Mouse (Mus musculus): Measurements from ENCODE around the gene Gm20388. TPM values are rescaled to one million over a fixed set of nuclear protein-coding genes. Genes with fewer than 3 reads are reported as not detected.
A peak's percentile ranks its signal among the peaks of the same experiment; 100 is the strongest.

Gm20388 gene
- polyA plus RNA-seq, 1 experiment from 2014 or later, result 8.3 TPM

DNA sequence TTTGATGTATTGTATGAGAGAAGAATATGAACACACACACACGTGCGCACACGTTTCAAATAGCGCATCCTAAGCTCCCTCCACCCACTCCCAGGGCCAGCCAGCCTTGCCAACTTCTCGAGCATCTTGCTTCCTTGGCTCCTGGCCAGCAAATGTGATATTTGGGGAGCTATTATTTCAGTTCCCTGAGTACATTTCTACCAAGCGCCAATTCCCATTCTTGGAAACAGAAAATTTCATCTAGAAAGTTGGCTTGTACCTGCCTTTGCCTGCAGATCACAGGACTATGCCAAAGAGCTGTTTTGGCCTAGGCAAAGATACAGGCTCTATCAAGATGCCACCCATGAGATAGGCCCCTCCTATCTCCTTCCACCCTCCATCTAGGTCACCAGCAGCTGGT is 2644.1 kb downstream of the Gm20388 start:
- H3K4me1 ChIP-seq (replicated peaks; ENCODE audit: control insufficient read depth, insufficient read depth, low read length), result peaks cover 22% of the 10 kb centered on the region; the same call in 1 of the 2 replicates
- no peak overlapping the region for H3K4me2 ChIP-seq (ENCODE audit: low read length)
- WGBS, result 76% methylated on average over 6 of the region's 6 CpGs
- H3K4me3 ChIP-seq (ENCODE audit: low read depth, low read length), result no peak overlapping the region
- DNase-seq (ENCODE audit: low spot score) (no peak), ATAC-seq (replicated peaks; ENCODE audit: low FRiP score, low TSS enrichment, low read depth) (no peak)
- no peaks in the 10 kb centered on the region for H3K36me3 ChIP-seq (ENCODE audit: control insufficient read depth, insufficient read depth, low read length)
- no peaks in the 10 kb centered on the region for H3K9me3 ChIP-seq (ENCODE audit: control insufficient read depth, low read length)
- no peaks in the 10 kb centered on the region for H3K27me3 ChIP-seq (replicated peaks; ENCODE audit: control insufficient read depth, insufficient read depth, low read length)
- H3K9ac ChIP-seq (ENCODE audit: low read length), result no peak overlapping the region
- no peak overlapping the region for H3K27ac ChIP-seq (ENCODE audit: low read depth)

GRCm38 (mm10) chr8:122556030-122557009 is 2645.7 kb downstream of the Gm20388 start:
- 66% methylated on average over 12 of the region's 12 CpGs for WGBS

GRCm38 (mm10) chr8:122557248-122558038 is 2646.8 kb downstream of the Gm20388 start:
- no peak for ATAC-seq (replicated peaks; ENCODE audit: low FRiP score, low TSS enrichment, low read depth)
- no peak overlapping the region for H3K4me2 ChIP-seq (ENCODE audit: low read length)
- WGBS, result 40% methylated on average over 10 of the region's 10 CpGs
- H3K9me3 ChIP-seq (ENCODE audit: control insufficient read depth, low read length), result no peaks in the 10 kb centered on the region
- H3K9ac ChIP-seq (ENCODE audit: low read length), result no peak overlapping the region
- H3K36me3 ChIP-seq (ENCODE audit: control insufficient read depth, insufficient read depth, low read length), result no peaks in the 10 kb centered on the region
- H3K4me1 ChIP-seq (replicated peaks; ENCODE audit: control insufficient read depth, insufficient read depth, low read length), result 0 out of 2 replicates have a peak, but pooled peaks cover 19% of the 10 kb centered on the region
- H3K4me3 ChIP-seq (ENCODE audit: low read depth, low read length), result no peak overlapping the region
- DNase-seq (ENCODE audit: low spot score), result no peak
- H3K27ac ChIP-seq (ENCODE audit: low read depth), result no peak overlapping the region
- H3K27me3 ChIP-seq (replicated peaks; ENCODE audit: control insufficient read depth, insufficient read depth, low read length), result no peaks in the 10 kb centered on the region

More at GRCm38 (mm10) chr8:122556030-122557009, 2645.7 kb downstream of the Gm20388 start:
- no peak for ATAC-seq (replicated peaks; ENCODE audit: low FRiP score, low TSS enrichment, low read depth)
- DNase-seq (ENCODE audit: low spot score), result no peak
- no peaks in the 10 kb centered on the region for H3K36me3 ChIP-seq (ENCODE audit: control insufficient read depth, insufficient read depth, low read length)
- no peaks in the 10 kb centered on the region for H3K27me3 ChIP-seq (replicated peaks; ENCODE audit: control insufficient read depth, insufficient read depth, low read length)
- no peak overlapping the region for H3K4me3 ChIP-seq (ENCODE audit: low read depth, low read length)
- H3K4me1 ChIP-seq (replicated peaks; ENCODE audit: control insufficient read depth, insufficient read depth, low read length), result 0 out of 2 replicates have a peak, but pooled peaks cover 19% of the 10 kb centered on the region
- no peaks in the 10 kb centered on the region for H3K9me3 ChIP-seq (ENCODE audit: control insufficient read depth, low read length)
- H3K4me2 ChIP-seq (ENCODE audit: low read length), result no peak overlapping the region
- H3K27ac ChIP-seq (ENCODE audit: low read depth), result peak overlapping the region; percentile 40; the same call in 1 of the 2 replicates
- no peak overlapping the region for H3K9ac ChIP-seq (ENCODE audit: low read length)

DNA sequence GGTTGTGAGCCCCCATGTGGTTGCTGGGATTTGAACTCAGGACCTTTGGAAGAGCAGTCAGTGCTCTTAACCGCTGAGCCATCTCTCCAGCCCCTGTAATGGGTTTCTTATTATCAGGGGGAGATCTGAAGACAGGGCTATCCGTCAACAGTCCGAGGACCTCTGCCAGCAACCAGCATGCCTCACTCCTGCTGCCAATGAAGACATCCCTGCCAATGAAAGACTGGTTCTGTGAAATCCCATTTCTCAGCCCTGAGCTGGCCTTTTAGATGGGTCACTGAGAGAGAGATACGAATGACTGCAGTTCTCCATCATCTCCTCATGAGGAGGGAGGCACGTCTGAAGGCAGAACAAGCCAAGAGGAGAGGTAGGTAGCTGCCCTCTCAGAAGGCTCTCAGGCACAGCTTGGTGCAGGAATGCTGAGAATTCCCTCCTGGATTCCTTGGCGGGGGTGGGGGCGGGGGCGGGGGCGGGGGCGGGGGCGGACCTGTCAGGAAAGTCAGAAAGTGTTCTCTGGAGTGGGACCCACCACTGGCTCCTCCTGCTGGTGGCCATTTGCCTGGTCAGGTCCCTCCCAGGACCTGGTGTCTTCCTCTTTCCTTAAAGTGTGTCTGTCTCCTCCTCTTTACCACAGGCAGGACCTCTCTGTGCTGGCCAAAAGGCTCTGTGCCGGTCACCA is 2648.2 kb downstream of the Gm20388 start:
- no peak overlapping the region for H3K9ac ChIP-seq (ENCODE audit: low read length)
- DNase-seq (ENCODE audit: low spot score), result no peak
- H3K27ac ChIP-seq (ENCODE audit: low read depth), result no peak overlapping the region
- no peak overlapping the region for H3K4me3 ChIP-seq (ENCODE audit: low read depth, low read length)
- no peaks in the 10 kb centered on the region for H3K9me3 ChIP-seq (ENCODE audit: control insufficient read depth, low read length)
- H3K4me2 ChIP-seq (ENCODE audit: low read length), result no peak overlapping the region
- no peaks in the 10 kb centered on the region for H3K27me3 ChIP-seq (replicated peaks; ENCODE audit: control insufficient read depth, insufficient read depth, low read length)
- ATAC-seq (replicated peaks; ENCODE audit: low FRiP score, low TSS enrichment, low read depth), result peak; percentile 30; the same call in 1 of the 2 replicates
- H3K4me1 ChIP-seq (replicated peaks; ENCODE audit: control insufficient read depth, insufficient read depth, low read length), result 0 out of 2 replicates have a peak, but pooled peaks cover 19% of the 10 kb centered on the region
- 12% methylated on average over 10 of the region's 12 CpGs for WGBS
- H3K36me3 ChIP-seq (ENCODE audit: control insufficient read depth, insufficient read depth, low read length), result no peaks in the 10 kb centered on the region

DNA sequence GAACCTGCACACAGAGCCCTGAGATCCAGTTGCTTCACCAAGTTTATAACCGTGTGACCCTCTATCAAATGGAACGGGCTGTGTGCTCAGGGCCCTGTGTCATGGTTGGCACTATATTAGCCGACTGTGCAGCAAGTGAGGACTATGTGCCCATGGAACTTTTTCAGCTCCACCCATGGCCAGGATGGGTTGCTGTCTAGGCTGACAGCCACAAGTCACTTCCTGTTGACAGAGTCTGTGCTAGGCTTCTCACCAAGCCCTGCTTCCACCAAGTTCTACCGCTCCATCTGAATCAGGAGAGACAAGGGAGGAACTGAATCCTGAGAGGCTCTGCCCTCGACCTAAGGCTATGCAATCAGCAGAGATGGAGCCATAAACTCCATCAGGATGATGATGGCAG is 2650.6 kb downstream of the Gm20388 start:
- DNase-seq (ENCODE audit: low spot score), result no peak

DNA sequence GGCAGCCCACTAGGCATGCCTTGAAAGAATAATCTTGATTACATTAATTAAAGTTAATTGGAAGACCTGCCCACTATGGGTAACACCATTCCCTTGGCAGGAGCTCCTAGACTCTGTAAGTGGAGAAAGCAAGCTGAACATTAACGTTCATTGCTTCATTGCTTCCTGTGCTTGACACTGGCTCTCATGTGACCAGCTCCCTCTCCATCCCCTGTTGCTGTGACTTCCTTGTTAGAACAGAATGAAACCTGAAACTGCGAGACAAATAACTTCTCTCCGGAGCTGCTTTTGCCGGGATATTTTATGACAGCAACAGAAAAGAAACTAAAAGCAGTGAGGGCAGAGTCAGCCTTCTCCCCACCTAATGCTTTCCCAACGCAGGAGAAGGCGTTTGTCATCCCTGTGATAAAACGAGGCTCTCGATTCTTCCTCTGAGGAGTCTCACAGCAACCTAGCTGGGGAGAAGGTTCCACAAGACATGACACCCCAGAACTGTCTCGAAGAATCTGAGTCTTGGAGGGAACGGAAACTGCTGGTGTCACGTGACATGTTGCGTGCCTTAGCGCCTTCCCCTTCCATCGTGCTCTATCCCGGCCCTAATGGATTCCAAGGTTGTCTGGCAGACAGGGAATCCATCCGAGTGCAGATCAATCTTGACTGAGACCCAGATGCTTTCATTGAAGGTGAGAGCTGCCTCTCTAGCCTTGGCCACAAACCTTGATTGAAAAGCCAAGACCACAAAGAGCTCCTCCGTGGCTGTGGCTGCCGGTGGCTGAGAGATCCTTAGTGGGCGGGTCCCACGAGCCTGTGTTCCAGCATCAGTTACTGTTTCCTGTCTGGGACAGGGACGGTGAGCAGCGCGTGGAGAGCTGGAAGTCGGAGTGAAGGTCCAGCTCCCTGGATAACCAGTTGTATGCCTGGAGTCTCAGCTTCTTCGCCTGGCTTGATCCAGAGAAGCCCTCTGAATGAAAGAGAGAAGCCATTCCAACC is 2654.0 kb downstream of the Gm20388 start:
- Histone ChIP-seq H3K4me1 (replicated peaks; ENCODE audit: control insufficient read depth, insufficient read depth, low read length) (peaks cover 18% of the 10 kb centered on the region), H3K27ac (ENCODE audit: low read depth) (peak overlapping the region; percentile 11; the same call in 1 of the 2 replicates), H3K27me3 (replicated peaks; ENCODE audit: control insufficient read depth, insufficient read depth, low read length) (no peaks in the 10 kb centered on the region), H3K36me3 (ENCODE audit: control insufficient read depth, insufficient read depth, low read length) (peaks cover 5% of the 10 kb centered on the region; the same call in 1 of the 2 replicates), H3K9me3 (ENCODE audit: control insufficient read depth, low read length) (no peaks in the 10 kb centered on the region), H3K9ac (ENCODE audit: low read length) (no peak overlapping the region), H3K4me2 (ENCODE audit: low read length) (no peak overlapping the region), H3K4me3 (ENCODE audit: low read depth, low read length) (no peak overlapping the region)
- DNase-seq (ENCODE audit: low spot score) (no peak), ATAC-seq (replicated peaks; ENCODE audit: low FRiP score, low TSS enrichment, low read depth) (no peak)
- WGBS, result 76% methylated on average over 25 of the region's 25 CpGs

More for the DNA sequence above, 2650.6 kb downstream of the Gm20388 start:
- no peaks in the 10 kb centered on the region for H3K9me3 ChIP-seq (ENCODE audit: control insufficient read depth, low read length)
- WGBS, result 78% methylated on average over 5 of the region's 5 CpGs
- 0 out of 2 replicates have a peak, but pooled peaks cover 16% of the 10 kb centered on the region for H3K4me1 ChIP-seq (replicated peaks; ENCODE audit: control insufficient read depth, insufficient read depth, low read length)
- H3K4me3 ChIP-seq (ENCODE audit: low read depth, low read length), result no peak overlapping the region
- no peak overlapping the region for H3K27ac ChIP-seq (ENCODE audit: low read depth)
- no peak overlapping the region for H3K9ac ChIP-seq (ENCODE audit: low read length)
- no peak for ATAC-seq (replicated peaks; ENCODE audit: low FRiP score, low TSS enrichment, low read depth)
- H3K36me3 ChIP-seq (ENCODE audit: control insufficient read depth, insufficient read depth, low read length), result no peaks in the 10 kb centered on the region
- H3K4me2 ChIP-seq (ENCODE audit: low read length), result no peak overlapping the region
- H3K27me3 ChIP-seq (replicated peaks; ENCODE audit: control insufficient read depth, insufficient read depth, low read length), result no peaks in the 10 kb centered on the region

GRCm38 (mm10) chr8:122566766-122567165 is 2656.1 kb downstream of the Gm20388 start:
- Histone ChIP-seq H3K4me3 (ENCODE audit: low read depth, low read length) (peak overlapping the region; percentile 97), H3K9ac (ENCODE audit: low read length) (peak overlapping the region; percentile 97), H3K36me3 (ENCODE audit: control insufficient read depth, insufficient read depth, low read length) (peaks cover 26% of the 10 kb centered on the region), H3K27ac (ENCODE audit: low read depth) (peak overlapping the region; percentile 88), H3K4me2 (ENCODE audit: low read length) (peak overlapping the region; percentile 87), H3K4me1 (replicated peaks; ENCODE audit: control insufficient read depth, insufficient read depth, low read length) (peaks cover 18% of the 10 kb centered on the region), H3K27me3 (replicated peaks; ENCODE audit: control insufficient read depth, insufficient read depth, low read length) (no peaks in the 10 kb centered on the region), H3K9me3 (ENCODE audit: control insufficient read depth, low read length) (no peaks in the 10 kb centered on the region)
- ATAC-seq (replicated peaks; ENCODE audit: low FRiP score, low TSS enrichment, low read depth), result no peak
- DNase-seq (ENCODE audit: low spot score), result no peak
- 40% methylated on average over 6 of the region's 6 CpGs for WGBS
